Mouse (Mus musculus) kidney, adult 2 months (tissue): ENCODE data around the gene Zfp597. TPM values are rescaled to one million over a fixed set of nuclear protein-coding genes. Genes with fewer than 3 reads are reported as not detected.

ENCODE experiments used
- DNase-seq: peaks from one replicate; pipeline ENCODE4 v3.0.0; 2021
- H3K27ac ChIP-seq: fragments of 200-500 bp; 2 replicates; pipeline ENCODE4 v1.5.1; 2012; ENCODE audit warnings: low read depth, low read length, control low read depth, inconsistent platforms; ENCODE audit not compliant: insufficient read depth
- H3K27me3 ChIP-seq: fragments of 200-500 bp; replicated peaks from 2 replicates; pipeline ENCODE4 v1.6.1; 2012; ENCODE audit warnings: mild to moderate bottlenecking, moderate library complexity, low read length, inconsistent platforms; ENCODE audit not compliant: control insufficient read depth, insufficient read depth
- H3K36me3 ChIP-seq: fragments of 200-500 bp; 2 replicates; pipeline ENCODE4 v1.6.1; 2012; ENCODE audit warnings: mild to moderate bottlenecking, moderate library complexity, low read length, inconsistent platforms; ENCODE audit not compliant: control insufficient read depth, insufficient read depth
- H3K4me1 ChIP-seq: fragments of 200-500 bp; 2 replicates; pipeline ENCODE4 v1.6.1; 2011; ENCODE audit warnings: low read length; ENCODE audit not compliant: control insufficient read depth, insufficient read depth
- H3K4me3 ChIP-seq: fragments of 200-500 bp; 2 replicates; pipeline ENCODE4 v1.5.1; 2011; ENCODE audit warnings: mild to moderate bottlenecking, low read depth, low read length, control low read depth; ENCODE audit not compliant: insufficient read depth
- CTCF ChIP-seq: fragments of 200-500 bp; conservative IDR thresholded peaks from 2 replicates; pipeline ENCODE4 v1.5.1; 2011; ENCODE audit warnings: low read depth, mild to moderate bottlenecking, control low read depth, low read length, moderate library complexity, mixed read lengths; ENCODE audit not compliant: insufficient read depth, insufficient read length
- POLR2A ChIP-seq: fragments of 200-500 bp; IDR thresholded peaks from one replicate; pipeline ENCODE4 v1.6.1; 2011; ENCODE audit warnings: low read depth, low read length, control low read depth
- WGBS: fragments of 180-500 bp; shearing (Covaris S2); methylation state at CpG from one replicate; pipeline ENCODE4 v1.1.7; 2018; 5-methylcytosine and 5-hydroxymethylcytosine counted together
- polyA plus RNA-seq: library from polyadenylated mRNA; depleted of rRNA; stranded (reverse); fragments of >200 nt; gene quantifications from 2 replicates; pipeline ENCODE4 v1.2.3, GENCODE M21; 2012; rRNA removed

The Zfp597 gene
- polyA plus RNA-seq = 2.2 and 2.5 TPM in 2 replicates

GRCm38 (mm10) chr16:3884201-3885064 lies at the start of gene Zfp597, which contains the start of gene Gm20695:
TSS of gene Zfp597 (minus strand) at chr16:3884561.
TSS of gene Gm20695 (plus strand) at chr16:3884648.
- WGBS = under 1% methylated on average over 88 of the region's 88 CpGs
- DNase-seq = peak; percentile 96

GRCm38 (mm10) chr16:3934091-3934490 lies 49.7 kb upstream of the Zfp597 start:
- Histone ChIP-seq H3K4me1 (peaks cover 4% of the 10 kb centered on the region; the same call in 1 of the 2 replicates), H3K27ac (peak overlapping the region; percentile 44; the same call in 1 of the 2 replicates), H3K4me3 (no peak overlapping the region), H3K36me3 (peaks cover 2% of the 10 kb centered on the region), H3K27me3 (no peaks in the 10 kb centered on the region)
- TF ChIP-seq CTCF (no peak), POLR2A (no peak)
- WGBS = 93% methylated on average over 1 of the region's 1 CpGs
- peak; percentile 84 for DNase-seq

More at GRCm38 (mm10) chr16:3884201-3885064, at the start of gene Zfp597, which contains the start of gene Gm20695:
- Histone ChIP-seq H3K4me1 (peaks cover 3% of the 10 kb centered on the region; the same call in 1 of the 2 replicates), H3K27me3 (no peaks in the 10 kb centered on the region), H3K27ac (peak within 1 kb of the TSS; percentile 92), H3K4me3 (peak within 1 kb of the TSS; percentile 85), H3K36me3 (no peaks in the 10 kb centered on the region)
- TF ChIP-seq POLR2A = peak; percentile 37
- no peak for TF ChIP-seq CTCF

GRCm38 (mm10) chr16:3933536-3933935 lies 49.2 kb upstream of the Zfp597 start:
- WGBS = 87% methylated on average over 6 of the region's 6 CpGs
- peaks cover 4% of the 10 kb centered on the region; the same call in 1 of the 2 replicates for H3K4me1 ChIP-seq
- no peaks in the 10 kb centered on the region for H3K27me3 ChIP-seq
- H3K4me3 ChIP-seq = no peak overlapping the region
- no peak for DNase-seq
- H3K36me3 ChIP-seq = peaks cover 2% of the 10 kb centered on the region
- no peak for TF ChIP-seq POLR2A
- no peak for TF ChIP-seq CTCF
- 0 out of 2 replicates have a peak overlapping the region, but pooled peaks have one; percentile 44 for H3K27ac ChIP-seq

GRCm38 (mm10) chr16:3929151-3929550 lies 44.8 kb upstream of the Zfp597 start:
- DNase-seq = no peak
- peaks cover 4% of the 10 kb centered on the region; the same call in 1 of the 2 replicates for H3K4me1 ChIP-seq
- TF ChIP-seq CTCF = no peak
- no peak for TF ChIP-seq POLR2A
- H3K27ac ChIP-seq = no peak overlapping the region
- H3K27me3 ChIP-seq = no peaks in the 10 kb centered on the region
- H3K4me3 ChIP-seq = no peak overlapping the region
- H3K36me3 ChIP-seq = peaks cover 7% of the 10 kb centered on the region
- 73% methylated on average over 7 of the region's 7 CpGs for WGBS

- no peak overlapping the region for H3K4me3 ChIP-seq
- TF ChIP-seq POLR2A (no peak), CTCF (no peak)
- DNase-seq = no peak
- no peak overlapping the region for H3K27ac ChIP-seq
- H3K27me3 ChIP-seq = no peaks in the 10 kb centered on the region
- no peaks in the 10 kb centered on the region for H3K4me1 ChIP-seq
- WGBS = 46% methylated on average over 1 of the region's 1 CpGs
- peaks cover 7% of the 10 kb centered on the region for H3K36me3 ChIP-seq
Observed at GRCm38 (mm10) chr16:3928582-3928981, 44.2 kb upstream of the Zfp597 start.

- H3K4me1 ChIP-seq = no peaks in the 10 kb centered on the region
- 55% methylated on average over 4 of the region's 4 CpGs for WGBS
Observed at GRCm38 (mm10) chr16:3923966-3924365, 39.6 kb upstream of the Zfp597 start.

GRCm38 (mm10) chr16:3923515-3923914 lies 39.2 kb upstream of the Zfp597 start:
- no peaks in the 10 kb centered on the region for H3K4me1 ChIP-seq
- H3K4me3 ChIP-seq = no peak overlapping the region
- H3K27me3 ChIP-seq = no peaks in the 10 kb centered on the region
- H3K27ac ChIP-seq = no peak overlapping the region
- DNase-seq = no peak
- 80% methylated on average over 3 of the region's 3 CpGs for WGBS
- peaks cover 9% of the 10 kb centered on the region for H3K36me3 ChIP-seq
- TF ChIP-seq CTCF (no peak), POLR2A (no peak)

More at GRCm38 (mm10) chr16:3923966-3924365, 39.6 kb upstream of the Zfp597 start:
- DNase-seq = no peak
- H3K27ac ChIP-seq = no peak overlapping the region
- H3K27me3 ChIP-seq = no peaks in the 10 kb centered on the region
- H3K4me3 ChIP-seq = no peak overlapping the region
- TF ChIP-seq CTCF (no peak), POLR2A (no peak)
- H3K36me3 ChIP-seq = peaks cover 9% of the 10 kb centered on the region
